Mouse (Mus musculus) heart, embryonic 14.5 days (tissue): ENCODE measurements around the gene Slc47a1. TPM values are rescaled to one million over a fixed set of nuclear protein-coding genes. Genes with fewer than 3 reads are reported as not detected.

Experiments
- ATAC-seq: fragments of 200-750 bp; cut with Nextera tagmentation; 2 replicates; pipeline ENCODE4 v1.8.0; 2017; ENCODE audit warnings: low read depth, moderate TSS enrichment; ENCODE audit not compliant: insufficient number of reproducible peaks, insufficient read depth, low FRiP score
- H3K27ac ChIP-seq, 2 experiments: fragments of 200-500 bp in 1 of 2; fragments of 300-500 bp in 1 of 2; sonication (generic) in 1 of 2; replicated peaks in 1 of 2; 2 replicates each; pipeline ENCODE4 v1.5.1; 2012 to 2014; ENCODE audit warnings: low read depth in 2 of 2, low read length in 2 of 2, control low read depth in 1 of 2, mild to moderate bottlenecking in 1 of 2, mixed read lengths in 1 of 2; ENCODE audit not compliant: control insufficient read depth in 1 of 2, insufficient read depth in 1 of 2
- H3K27me3 ChIP-seq: fragments of 300-500 bp; sonication (generic); 2 replicates; pipeline ENCODE4 v1.6.1; 2014; ENCODE audit warnings: mild to moderate bottlenecking, low read length, control low read depth; ENCODE audit not compliant: control insufficient read depth, insufficient read depth
- H3K36me3 ChIP-seq: fragments of 300-500 bp; sonication (generic); 2 replicates; pipeline ENCODE4 v1.6.1; 2014; ENCODE audit warnings: mild to moderate bottlenecking, control low read depth, low read length, mixed read lengths; ENCODE audit not compliant: control insufficient read depth, insufficient read depth
- H3K4me1 ChIP-seq, 2 experiments: fragments of 200-500 bp in 1 of 2; fragments of 300-500 bp in 1 of 2; sonication (generic) in 1 of 2; 2 replicates each; pipeline ENCODE4 v1.6.1; 2012 to 2014; ENCODE audit warnings: low read length in 2 of 2, control low read depth in 1 of 2, mixed read lengths in 1 of 2; ENCODE audit not compliant: control insufficient read depth in 2 of 2, insufficient read depth in 2 of 2
- H3K4me2 ChIP-seq: fragments of 300-500 bp; sonication (generic); 2 replicates; pipeline ENCODE4 v1.6.1; 2014; ENCODE audit warnings: mild to moderate bottlenecking, low read length
- H3K4me3 ChIP-seq, 2 experiments: fragments of 200-500 bp in 1 of 2; fragments of 300-500 bp in 1 of 2; sonication (generic) in 1 of 2; 2 replicates each; pipeline ENCODE4 v1.5.1; 2012 to 2014; ENCODE audit warnings: low read length in 2 of 2, mild to moderate bottlenecking in 2 of 2, control low read depth in 1 of 2, low read depth in 1 of 2, moderate library complexity in 1 of 2; ENCODE audit not compliant: control insufficient read depth in 1 of 2, insufficient read depth in 1 of 2
- H3K9ac ChIP-seq: fragments of 300-500 bp; sonication (generic); 2 replicates; pipeline ENCODE4 v1.6.1; 2014; ENCODE audit warnings: mild to moderate bottlenecking, low read length
- H3K9me3 ChIP-seq: fragments of 300-500 bp; sonication (generic); 2 replicates; pipeline ENCODE4 v1.6.1; 2016; ENCODE audit warnings: low read length, control low read depth; ENCODE audit not compliant: control insufficient read depth
- WGBS: fragments of 180-500 bp; shearing (Covaris S2); extraction: QIAGEN DNeasy Blood & Tissue Kit; methylation state at CpG from one replicate; pipeline ENCODE4 v1.1.7; 2014; 5-methylcytosine and 5-hydroxymethylcytosine counted together
- polyA plus RNA-seq: library from polyadenylated mRNA; unstranded; fragments of >200 nt; fragmentation: Nextera tagmentation; extraction: Ambion mirVana; gene quantifications from 2 replicates; pipeline ENCODE4 v1.2.1, GENCODE M21; 2014

Slc47a1 gene
- polyA plus RNA-seq, 1 experiment from 2014 or later, result 25.3 TPM

DNA sequence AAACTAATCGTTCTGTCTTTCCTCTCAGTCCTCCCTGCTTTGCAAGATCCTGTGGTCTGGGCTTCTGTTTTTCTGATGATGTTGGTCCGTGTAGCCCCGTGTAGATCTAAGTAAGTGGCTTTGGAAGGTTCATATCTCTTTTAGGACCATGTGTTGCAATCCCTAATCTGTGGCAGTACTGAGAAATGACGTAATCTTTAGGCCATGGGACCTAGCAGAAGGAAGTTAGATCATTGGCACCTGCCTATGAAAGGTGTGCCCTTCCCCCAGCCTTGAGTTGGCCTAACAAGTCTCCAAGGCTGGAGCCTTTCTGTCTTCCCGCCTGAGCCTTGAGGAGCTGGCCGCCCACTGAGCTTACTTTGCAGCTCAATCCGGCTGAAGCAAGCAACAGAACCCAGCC lies 33.7 kb upstream of the Slc47a1 start:
- Histone ChIP-seq H3K4me3 (no peak overlapping the region), H3K9ac (no peak overlapping the region), H3K27me3 (no peaks in the 10 kb centered on the region), H3K9me3 (no peaks in the 10 kb centered on the region), H3K36me3 (no peaks in the 10 kb centered on the region), H3K4me2 (no peak overlapping the region), H3K27ac (no peak overlapping the region), H3K4me1 (0 out of 4 replicates have a peak, but pooled peaks cover 0 to 2% of the 10 kb centered on the region in 2 experiments)
- no peak for ATAC-seq
- 42% methylated on average over 7 of the region's 7 CpGs for WGBS

DNA sequence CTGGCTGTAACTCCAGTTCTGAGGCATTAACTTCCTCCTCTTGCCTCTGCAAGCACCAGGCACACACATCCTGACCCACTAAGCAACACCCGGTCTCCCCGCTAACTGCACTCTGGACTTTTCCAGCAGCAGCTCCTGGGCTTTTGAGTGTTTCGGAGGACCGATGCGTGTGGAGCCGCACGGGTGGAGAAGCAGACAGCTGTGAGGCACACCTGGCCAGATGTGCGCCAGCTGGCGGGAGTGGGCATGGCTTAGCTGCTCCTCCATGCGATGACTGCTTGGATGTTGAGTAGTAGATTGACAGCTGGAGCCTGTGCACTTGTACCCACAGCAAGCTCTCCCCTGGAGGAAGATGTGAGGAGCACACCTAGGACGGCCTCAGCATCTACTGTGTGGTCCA lies 33.1 kb upstream of the Slc47a1 start:
- Histone ChIP-seq H3K27me3 (no peaks in the 10 kb centered on the region), H3K27ac (no peak overlapping the region), H3K4me3 (no peak overlapping the region), H3K4me1 (0 out of 4 replicates have a peak, but pooled peaks cover 0 to 2% of the 10 kb centered on the region in 2 experiments), H3K9ac (no peak overlapping the region), H3K9me3 (no peaks in the 10 kb centered on the region), H3K36me3 (no peaks in the 10 kb centered on the region), H3K4me2 (no peak overlapping the region)
- ATAC-seq, result no peak
- 76% methylated on average over 11 of the region's 11 CpGs for WGBS

DNA sequence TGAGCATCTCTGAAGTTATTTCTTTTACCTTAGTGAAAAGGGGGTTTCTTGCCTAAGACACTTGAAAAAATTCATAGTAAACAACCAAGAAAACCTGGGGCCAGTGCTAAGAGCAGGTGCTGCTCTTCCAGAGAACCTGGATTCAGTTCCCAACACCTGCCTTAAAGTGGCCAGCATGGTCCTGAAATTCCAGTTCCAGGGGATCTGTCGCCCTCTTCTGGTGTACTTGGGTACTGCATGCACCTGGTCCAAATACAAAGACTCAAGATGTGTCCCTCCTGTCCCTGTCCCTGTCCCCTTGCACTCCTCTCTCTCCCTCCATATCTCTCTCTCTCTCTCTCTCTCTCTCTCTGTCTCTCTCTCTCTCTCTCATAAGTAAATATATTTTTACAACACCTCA lies 32.0 kb upstream of the Slc47a1 start:
- H3K4me1 ChIP-seq, result 0 out of 4 replicates have a peak, but pooled peaks cover 0 to 2% of the 10 kb centered on the region in 2 experiments
- no peak overlapping the region for H3K4me3 ChIP-seq
- H3K9ac ChIP-seq, result no peak overlapping the region
- ATAC-seq, result no peak
- H3K36me3 ChIP-seq, result no peaks in the 10 kb centered on the region
- no peak overlapping the region for H3K27ac ChIP-seq
- H3K27me3 ChIP-seq, result no peaks in the 10 kb centered on the region
- H3K4me2 ChIP-seq, result no peak overlapping the region
- no peaks in the 10 kb centered on the region for H3K9me3 ChIP-seq
- 0% methylated on average over 1 of the region's 1 CpGs for WGBS

DNA sequence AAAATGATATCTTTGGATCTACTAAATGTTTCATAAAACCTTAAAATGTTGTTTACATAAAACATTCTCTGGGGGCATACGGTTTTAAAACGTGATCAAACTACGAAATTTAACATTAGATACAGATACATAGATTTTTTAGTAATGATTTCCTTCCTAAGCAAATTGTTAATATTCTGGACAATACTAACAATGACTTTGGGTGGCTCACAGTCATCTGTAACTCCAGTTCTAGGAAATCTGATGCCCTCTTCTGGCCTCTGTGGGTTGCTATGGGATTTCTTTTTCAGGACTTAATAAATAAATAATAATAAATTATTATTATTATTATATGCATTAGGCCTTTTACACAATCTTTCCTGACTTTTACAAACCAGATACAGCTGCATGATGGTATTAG lies 30.9 kb upstream of the Slc47a1 start:
- H3K27me3 ChIP-seq, result no peaks in the 10 kb centered on the region
- peak overlapping the region in 1 of 2 experiments; percentile 84; a peak in 2 of 4 replicates for H3K4me3 ChIP-seq
- peak overlapping the region; percentile 84; the same call in 1 of the 2 replicates for H3K9ac ChIP-seq
- H3K36me3 ChIP-seq, result no peaks in the 10 kb centered on the region
- peak overlapping the region; percentile 72 for H3K4me2 ChIP-seq
- 0 out of 4 replicates have a peak, but pooled peaks cover 0 to 2% of the 10 kb centered on the region in 2 experiments for H3K4me1 ChIP-seq
- no peak for ATAC-seq
- no peaks in the 10 kb centered on the region for H3K9me3 ChIP-seq
- WGBS, result 15% methylated on average over 3 of the region's 3 CpGs
- no peak overlapping the region for H3K27ac ChIP-seq

DNA sequence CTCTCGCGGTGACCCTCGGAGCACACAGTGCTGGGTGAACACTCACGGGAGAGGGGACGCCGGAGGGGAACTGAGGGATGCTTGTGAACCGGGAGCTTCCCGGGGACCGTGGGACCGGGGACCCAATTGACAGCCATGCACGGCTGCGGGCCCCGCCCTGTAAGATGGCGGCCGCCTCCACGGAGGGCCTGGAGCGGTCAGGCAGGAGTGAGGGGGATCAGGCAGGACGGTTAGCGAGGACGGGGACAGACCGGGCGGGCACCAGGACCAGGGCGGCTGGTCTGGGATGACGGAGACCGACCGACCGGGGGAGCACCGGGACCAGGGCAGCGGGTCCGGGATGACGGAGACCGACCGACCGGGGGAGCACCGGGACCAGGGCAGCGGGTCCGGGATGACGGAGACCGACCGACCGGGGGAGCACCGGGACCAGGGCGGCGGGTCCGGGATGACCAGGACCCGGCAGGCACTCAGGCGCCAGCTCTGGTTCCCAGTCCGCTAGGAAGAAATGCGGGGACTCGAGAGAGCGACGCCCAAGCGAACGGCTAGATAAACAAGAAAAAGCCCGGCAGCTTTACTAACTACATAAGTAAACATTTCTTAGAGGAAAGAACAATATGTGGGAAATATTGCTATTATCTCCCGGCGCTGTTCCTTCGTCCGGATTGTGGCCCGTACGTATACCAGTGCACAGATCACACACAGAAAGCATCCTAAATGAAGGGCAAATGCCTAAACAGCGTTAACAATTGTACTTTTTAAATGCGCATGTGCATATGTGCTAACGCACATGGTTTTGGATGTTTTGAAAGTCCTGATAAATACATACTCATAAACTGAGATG lies 30.3 kb upstream of the Slc47a1 start:
- ATAC-seq, result peak; percentile 89
- H3K9ac ChIP-seq, result peak overlapping the region; percentile 84
- no peaks in the 10 kb centered on the region for H3K36me3 ChIP-seq
- peak overlapping the region; percentile 84 to 98 for H3K4me3 ChIP-seq
- H3K27me3 ChIP-seq, result no peaks in the 10 kb centered on the region
- peak overlapping the region; percentile 98 to 99 for H3K27ac ChIP-seq
- no peaks in the 10 kb centered on the region for H3K9me3 ChIP-seq
- H3K4me2 ChIP-seq, result peak overlapping the region; percentile 72
- H3K4me1 ChIP-seq, result 0 out of 4 replicates have a peak, but pooled peaks cover 0 to 2% of the 10 kb centered on the region in 2 experiments
- WGBS, result 1% methylated on average over 61 of the region's 64 CpGs

DNA sequence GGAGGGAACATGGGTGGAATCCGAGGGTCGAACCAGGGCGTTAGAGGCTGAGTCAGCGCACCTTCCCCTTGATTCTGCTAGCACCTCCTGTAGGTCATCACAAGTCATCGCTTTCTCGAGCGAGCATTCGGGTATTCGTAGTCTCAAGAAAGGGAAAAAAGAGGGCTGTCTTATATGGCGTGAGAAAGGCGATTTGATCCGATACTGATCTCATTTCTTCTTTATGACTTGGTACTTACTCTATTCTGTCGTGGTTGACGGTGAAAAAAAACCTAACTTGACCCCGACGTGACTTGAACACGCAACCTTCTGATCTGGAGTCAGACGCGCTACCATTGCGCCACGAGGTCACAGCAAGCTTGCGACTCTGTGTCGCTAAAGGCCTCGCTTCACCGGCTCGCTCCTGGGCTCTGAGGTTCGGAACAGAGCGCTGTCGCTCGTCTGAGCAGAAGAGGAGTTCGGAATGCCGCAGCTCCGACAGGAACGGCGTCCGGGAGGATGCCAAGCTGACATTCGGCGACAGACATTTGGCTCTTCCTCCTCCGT lies 29.6 kb upstream of the Slc47a1 start:
- H3K4me3 ChIP-seq, result peak overlapping the region; percentile 84 to 98
- 0 out of 4 replicates have a peak, but pooled peaks cover 0 to 2% of the 10 kb centered on the region in 2 experiments for H3K4me1 ChIP-seq
- H3K36me3 ChIP-seq, result no peaks in the 10 kb centered on the region
- no peaks in the 10 kb centered on the region for H3K9me3 ChIP-seq
- peak overlapping the region; percentile 98 to 99 for H3K27ac ChIP-seq
- H3K9ac ChIP-seq, result peak overlapping the region; percentile 84
- WGBS, result 2% methylated on average over 39 of the region's 39 CpGs
- H3K27me3 ChIP-seq, result no peaks in the 10 kb centered on the region
- peak; percentile 75 for ATAC-seq
- peak overlapping the region; percentile 72 for H3K4me2 ChIP-seq

DNA sequence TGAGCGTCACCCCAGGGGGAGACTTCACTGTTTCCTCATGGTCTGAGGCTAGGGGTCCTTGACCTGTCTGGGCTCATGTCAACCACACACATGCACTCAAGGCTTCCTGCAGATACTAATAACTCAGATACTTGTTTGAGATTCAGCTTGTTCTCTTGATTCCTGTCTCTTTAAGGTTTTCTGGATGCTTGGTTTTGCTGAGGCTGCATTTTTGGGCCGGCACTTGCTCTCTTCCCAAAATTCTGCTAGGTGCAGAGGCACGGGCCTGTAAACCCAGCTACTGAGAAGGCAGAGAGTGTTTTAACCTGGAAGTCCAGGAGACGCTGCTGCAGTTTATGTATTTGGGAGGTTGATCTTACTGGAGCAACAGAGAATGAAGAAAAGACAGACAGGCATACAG lies 23.6 kb upstream of the Slc47a1 start:
- H3K9ac ChIP-seq, result no peak overlapping the region
- H3K27ac ChIP-seq, result peak overlapping the region in 1 of 2 experiments; percentile 84; a peak in 1 of 4 replicates
- H3K4me1 ChIP-seq, result peaks cover 5 to 16% of the 10 kb centered on the region in 2 experiments
- no peaks in the 10 kb centered on the region for H3K36me3 ChIP-seq
- 82% methylated on average over 4 of the region's 4 CpGs for WGBS
- H3K4me2 ChIP-seq, result no peak overlapping the region
- no peak for ATAC-seq
- H3K9me3 ChIP-seq, result no peaks in the 10 kb centered on the region
- no peaks in the 10 kb centered on the region for H3K27me3 ChIP-seq
- H3K4me3 ChIP-seq, result no peak overlapping the region
